Mouse (Mus musculus) liver, adult 2 months (tissue): Measurements from ENCODE around the gene Ryr3. TPM values are rescaled to one million over a fixed set of nuclear protein-coding genes. Genes with fewer than 3 reads are reported as not detected.

Source experiments
- DNase-seq: peaks from one replicate; pipeline ENCODE4 v3.0.0-alpha.2; 2011; ENCODE audit warnings: low read depth, low spot score; ENCODE audit errors: extremely low read depth
- H3K27ac ChIP-seq: fragments of 200-500 bp; replicated peaks from 2 replicates; pipeline ENCODE4 v1.5.1; 2012; ENCODE audit warnings: low read depth, mild to moderate bottlenecking, control low read depth, inconsistent platforms, low read length; ENCODE audit not compliant: insufficient read depth
- H3K27me3 ChIP-seq: fragments of 200-500 bp; 2 replicates; pipeline ENCODE4 v1.6.1; 2012; ENCODE audit warnings: mild to moderate bottlenecking, moderate library complexity, low read length, inconsistent platforms; ENCODE audit not compliant: control insufficient read depth, insufficient read depth
- H3K36me3 ChIP-seq: fragments of 200-500 bp; 2 replicates; pipeline ENCODE4 v1.6.1; 2012; ENCODE audit warnings: low read length, inconsistent platforms; ENCODE audit not compliant: control insufficient read depth, insufficient read depth
- H3K4me1 ChIP-seq: fragments of 200-500 bp; 2 replicates; pipeline ENCODE4 v1.6.1; 2011; ENCODE audit warnings: low read length; ENCODE audit not compliant: control insufficient read depth, insufficient read depth
- H3K4me3 ChIP-seq: fragments of 200-500 bp; 2 replicates; pipeline ENCODE4 v1.5.1; 2011; ENCODE audit warnings: low read depth, mild to moderate bottlenecking, control low read depth, low read length, moderate library complexity; ENCODE audit not compliant: insufficient read depth
- H3K79me2 ChIP-seq: fragments of 200-500 bp; 2 replicates; pipeline ENCODE4 v1.6.1; 2012; ENCODE audit warnings: inconsistent platforms, mild to moderate bottlenecking, low read length, moderate library complexity; ENCODE audit not compliant: control insufficient read depth, insufficient read depth
- H3K9ac ChIP-seq: fragments of 200-500 bp; 2 replicates; pipeline ENCODE4 v1.6.1; 2012; ENCODE audit warnings: low read depth, mild to moderate bottlenecking, control low read depth, inconsistent platforms, low read length
- CTCF ChIP-seq: fragments of 200-500 bp; IDR thresholded peaks from 2 replicates; pipeline ENCODE4 v1.5.1; 2011; ENCODE audit warnings: low read depth, low read length, control low read depth
- POLR2A ChIP-seq: fragments of 200-500 bp; IDR thresholded peaks from 2 replicates; pipeline ENCODE4 v1.6.1; 2011; ENCODE audit warnings: low read length, control low read depth; ENCODE audit not compliant: insufficient read depth; ENCODE audit errors: extremely low read depth
- WGBS: fragments of 180-500 bp; shearing (Covaris S2); methylation state at CpG from one replicate; pipeline ENCODE4 v1.1.7; 2018; 5-methylcytosine and 5-hydroxymethylcytosine counted together
- polyA plus RNA-seq: library from polyadenylated mRNA; depleted of rRNA; stranded (reverse); fragments of >200 nt; gene quantifications from 2 replicates; pipeline ENCODE4 v1.2.3, GENCODE M21; 2012
- total RNA-seq: library from RNA; depleted of rRNA; stranded (reverse); fragments of >200 nt; gene quantifications from 2 replicates; pipeline ENCODE4 v1.2.3, GENCODE M21; 2014

Gene Ryr3
- total and polyA plus RNA-seq, 2 experiments, result under 0.01 TPM; not detected in 1

- Histone ChIP-seq H3K36me3 (no peaks in the 10 kb centered on the region), H3K27ac (no peak overlapping the region), H3K27me3 (no peaks in the 10 kb centered on the region), H3K4me1 (no peaks in the 10 kb centered on the region), H3K9ac (no peak overlapping the region), H3K79me2 (no peaks in the 10 kb centered on the region), H3K4me3 (no peak overlapping the region)
- no peak for TF ChIP-seq POLR2A
- no peak for TF ChIP-seq CTCF
- WGBS, result 79% methylated on average over 3 of the region's 3 CpGs
- no peak for DNase-seq
These were observed 6.9 kb downstream of the Ryr3 start for GRCm38 (mm10) chr2:113210023-113210422.

GRCm38 (mm10) chr2:113209263-113209662, 7.6 kb downstream of the Ryr3 start:
- H3K27me3 ChIP-seq, result no peaks in the 10 kb centered on the region
- TF ChIP-seq CTCF (no peak), POLR2A (no peak)
- H3K9ac ChIP-seq, result no peak overlapping the region
- no peak overlapping the region for H3K27ac ChIP-seq
- no peak for DNase-seq
- H3K79me2 ChIP-seq, result no peaks in the 10 kb centered on the region
- WGBS, result 85% methylated on average over 9 of the region's 9 CpGs
- H3K36me3 ChIP-seq, result no peaks in the 10 kb centered on the region
- H3K4me3 ChIP-seq, result no peak overlapping the region
- no peaks in the 10 kb centered on the region for H3K4me1 ChIP-seq

- H3K36me3 ChIP-seq, result no peaks in the 10 kb centered on the region
- H3K27ac ChIP-seq, result no peak overlapping the region
- 73% methylated on average over 6 of the region's 6 CpGs for WGBS
- no peaks in the 10 kb centered on the region for H3K27me3 ChIP-seq
- H3K9ac ChIP-seq, result no peak overlapping the region
- no peak for DNase-seq
- H3K4me1 ChIP-seq, result no peaks in the 10 kb centered on the region
- no peak overlapping the region for H3K4me3 ChIP-seq
- TF ChIP-seq POLR2A (no peak), CTCF (no peak)
- H3K79me2 ChIP-seq, result no peaks in the 10 kb centered on the region
These were observed 14.0 kb downstream of the Ryr3 start for GRCm38 (mm10) chr2:113202857-113203256.

GRCm38 (mm10) chr2:113199030-113199679, 17.7 kb downstream of the Ryr3 start:
- Histone ChIP-seq H3K4me3 (no peak overlapping the region), H3K9ac (no peak overlapping the region), H3K27ac (no peak overlapping the region), H3K4me1 (no peaks in the 10 kb centered on the region), H3K36me3 (no peaks in the 10 kb centered on the region), H3K27me3 (no peaks in the 10 kb centered on the region), H3K79me2 (no peaks in the 10 kb centered on the region)
- no peak for DNase-seq
- no peak for TF ChIP-seq CTCF
- TF ChIP-seq POLR2A, result no peak
- WGBS, result 72% methylated on average over 2 of the region's 2 CpGs

GRCm38 (mm10) chr2:113187158-113187557, 29.7 kb downstream of the Ryr3 start:
- no peaks in the 10 kb centered on the region for H3K79me2 ChIP-seq
- no peaks in the 10 kb centered on the region for H3K4me1 ChIP-seq
- TF ChIP-seq CTCF (no peak), POLR2A (no peak)
- no peak overlapping the region for H3K27ac ChIP-seq
- no peaks in the 10 kb centered on the region for H3K27me3 ChIP-seq
- 76% methylated on average over 6 of the region's 6 CpGs for WGBS
- no peaks in the 10 kb centered on the region for H3K36me3 ChIP-seq
- no peak for DNase-seq
- H3K9ac ChIP-seq, result no peak overlapping the region
- H3K4me3 ChIP-seq, result no peak overlapping the region

- Histone ChIP-seq H3K27me3 (no peaks in the 10 kb centered on the region), H3K4me1 (no peaks in the 10 kb centered on the region), H3K79me2 (no peaks in the 10 kb centered on the region), H3K9ac (no peak overlapping the region), H3K4me3 (no peak overlapping the region), H3K27ac (no peak overlapping the region), H3K36me3 (no peaks in the 10 kb centered on the region)
- no peak for DNase-seq
- 56% methylated on average over 5 of the region's 5 CpGs for WGBS
- no peak for TF ChIP-seq CTCF
- no peak for TF ChIP-seq POLR2A
These were observed 35.2 kb downstream of the Ryr3 start for GRCm38 (mm10) chr2:113181701-113182100.
